Mouse (Mus musculus) embryonic fibroblast, embryonic 13.5 days (primary cell): ENCODE results near the gene Cops7a.

Experiments
- CTCF ChIP-seq: IDR thresholded peaks from 2 replicates; pipeline ENCODE4 v1.5.1; 2011; ENCODE audit warnings: mild to moderate bottlenecking, control low read depth, low read length, moderate library complexity, borderline replicate concordance; ENCODE audit not compliant: insufficient read depth
- POLR2A ChIP-seq: IDR thresholded peaks from 2 replicates; pipeline ENCODE4 v1.6.1; 2011; ENCODE audit warnings: low read depth, mild to moderate bottlenecking, control low read depth, low read length, moderate library complexity

- no peak for TF ChIP-seq CTCF
- TF ChIP-seq POLR2A: no peak
Observed at GRCm38 (mm10) chr6:124959960-124960359, 5.4 kb downstream of the Cops7a start.
